Mouse (Mus musculus): Measurements from ENCODE around the gene Pvrig. TPM values are rescaled to one million over a fixed set of nuclear protein-coding genes. Genes with fewer than 3 reads are reported as not detected.
"Not testable (repeated sequence)": the region's sequence is repeated elsewhere in the genome, so short reads cannot be mapped to it uniquely, and the experiment has no call there.

Pvrig gene
- 0.26 TPM in 1 of 2 replicates, not detected in the other for polyA plus RNA-seq (2014; fragmentation: Nextera tagmentation; extraction: Ambion mirVana)

- Histone ChIP-seq H3K27ac (replicated peaks in 1 of 2; ENCODE audit: control insufficient read depth in 1 of 2, insufficient read depth in 1 of 2, low read depth in 2 of 2, low read length in 2 of 2) (no peak within 1 kb of the TSS), H3K27me3 (ENCODE audit: control insufficient read depth, insufficient read depth, low read length) (no peaks in the 10 kb centered on the region), H3K4me2 (ENCODE audit: low read length) (no peak within 1 kb of the TSS), H3K9ac (ENCODE audit: low read length) (no peak within 1 kb of the TSS), H3K4me3 (ENCODE audit: control insufficient read depth in 1 of 2, insufficient read depth in 1 of 2, low read depth in 1 of 2, low read length in 2 of 2) (no peak within 1 kb of the TSS), H3K4me1 (ENCODE audit: control insufficient read depth in 2 of 2, insufficient read depth in 2 of 2, low read length in 2 of 2) (no peaks in the 10 kb centered on the region), H3K36me3 (ENCODE audit: control insufficient read depth, insufficient read depth, low read length) (no peaks in the 10 kb centered on the region), H3K9me3 (ENCODE audit: control insufficient read depth, low read length) (no peaks in the 10 kb centered on the region)
- ATAC-seq (ENCODE audit: insufficient number of reproducible peaks, insufficient read depth, low FRiP score, low read depth), result no peak
- 71% methylated on average over 2 of the region's 2 CpGs for WGBS
Measured at GRCm38 (mm10) chr5:138341661-138342060, at the start of gene Pvrig. Gene Pvrig, plus strand, starts transcription at chr5:138341961.

GRCm38 (mm10) chr5:138294158-138294557 is 47.6 kb upstream of the Pvrig start:
- no peak overlapping the region for H3K27ac ChIP-seq (replicated peaks in 1 of 2; ENCODE audit: control insufficient read depth in 1 of 2, insufficient read depth in 1 of 2, low read depth in 2 of 2, low read length in 2 of 2)
- no peaks in the 10 kb centered on the region for H3K9me3 ChIP-seq (ENCODE audit: control insufficient read depth, low read length)
- no peak for ATAC-seq (ENCODE audit: insufficient number of reproducible peaks, insufficient read depth, low FRiP score, low read depth)
- no peak overlapping the region for H3K4me2 ChIP-seq (ENCODE audit: low read length)
- H3K27me3 ChIP-seq (ENCODE audit: control insufficient read depth, insufficient read depth, low read length), result no peaks in the 10 kb centered on the region
- no peaks in the 10 kb centered on the region for H3K36me3 ChIP-seq (ENCODE audit: control insufficient read depth, insufficient read depth, low read length)
- no peak overlapping the region for H3K4me3 ChIP-seq (ENCODE audit: control insufficient read depth in 1 of 2, insufficient read depth in 1 of 2, low read depth in 1 of 2, low read length in 2 of 2)
- H3K9ac ChIP-seq (ENCODE audit: low read length), result no peak overlapping the region
- H3K4me1 ChIP-seq (ENCODE audit: control insufficient read depth in 2 of 2, insufficient read depth in 2 of 2, low read length in 2 of 2), result no peaks in the 10 kb centered on the region

GRCm38 (mm10) chr5:138299613-138300012 is 42.1 kb upstream of the Pvrig start:
- ATAC-seq (ENCODE audit: insufficient number of reproducible peaks, insufficient read depth, low FRiP score, low read depth), result no peak
- Histone ChIP-seq H3K9me3 (ENCODE audit: control insufficient read depth, low read length) (no peaks in the 10 kb centered on the region), H3K27me3 (ENCODE audit: control insufficient read depth, insufficient read depth, low read length) (no peaks in the 10 kb centered on the region), H3K9ac (ENCODE audit: low read length) (no peak overlapping the region), H3K4me2 (ENCODE audit: low read length) (no peak overlapping the region), H3K4me1 (ENCODE audit: control insufficient read depth in 2 of 2, insufficient read depth in 2 of 2, low read length in 2 of 2) (no peaks in the 10 kb centered on the region), H3K27ac (replicated peaks in 1 of 2; ENCODE audit: control insufficient read depth in 1 of 2, insufficient read depth in 1 of 2, low read depth in 2 of 2, low read length in 2 of 2) (no peak overlapping the region), H3K4me3 (ENCODE audit: control insufficient read depth in 1 of 2, insufficient read depth in 1 of 2, low read depth in 1 of 2, low read length in 2 of 2) (no peak overlapping the region), H3K36me3 (ENCODE audit: control insufficient read depth, insufficient read depth, low read length) (no peaks in the 10 kb centered on the region)
- WGBS, result 73% methylated on average over 2 of the region's 2 CpGs

GRCm38 (mm10) chr5:138312795-138313194 is 29.0 kb upstream of the Pvrig start:
- no peak overlapping the region for H3K9ac ChIP-seq (ENCODE audit: low read length)
- no peak for ATAC-seq (ENCODE audit: insufficient number of reproducible peaks, insufficient read depth, low FRiP score, low read depth)
- 68% methylated on average over 3 of the region's 3 CpGs for WGBS

GRCm38 (mm10) chr5:138343216-138343615 is 1.5 kb downstream of the Pvrig start:
- Histone ChIP-seq H3K36me3 (ENCODE audit: control insufficient read depth, insufficient read depth, low read length) (no peaks in the 10 kb centered on the region), H3K9ac (ENCODE audit: low read length) (no peak overlapping the region), H3K4me1 (ENCODE audit: control insufficient read depth in 2 of 2, insufficient read depth in 2 of 2, low read length in 2 of 2) (no peaks in the 10 kb centered on the region), H3K27ac (replicated peaks in 1 of 2; ENCODE audit: control insufficient read depth in 1 of 2, insufficient read depth in 1 of 2, low read depth in 2 of 2, low read length in 2 of 2) (no peak overlapping the region), H3K4me3 (ENCODE audit: control insufficient read depth in 1 of 2, insufficient read depth in 1 of 2, low read depth in 1 of 2, low read length in 2 of 2) (no peak overlapping the region), H3K4me2 (ENCODE audit: low read length) (no peak overlapping the region), H3K27me3 (ENCODE audit: control insufficient read depth, insufficient read depth, low read length) (no peaks in the 10 kb centered on the region), H3K9me3 (ENCODE audit: control insufficient read depth, low read length) (no peaks in the 10 kb centered on the region)
- 87% methylated on average over 3 of the region's 3 CpGs for WGBS
- ATAC-seq (ENCODE audit: insufficient number of reproducible peaks, insufficient read depth, low FRiP score, low read depth), result no peak

More at GRCm38 (mm10) chr5:138312795-138313194, 29.0 kb upstream of the Pvrig start:
- no peak overlapping the region for H3K27ac ChIP-seq (replicated peaks in 1 of 2; ENCODE audit: control insufficient read depth in 1 of 2, insufficient read depth in 1 of 2, low read depth in 2 of 2, low read length in 2 of 2)
- H3K4me2 ChIP-seq (ENCODE audit: low read length), result no peak overlapping the region
- H3K9me3 ChIP-seq (ENCODE audit: control insufficient read depth, low read length), result no peaks in the 10 kb centered on the region
- no peak overlapping the region for H3K4me3 ChIP-seq (ENCODE audit: control insufficient read depth in 1 of 2, insufficient read depth in 1 of 2, low read depth in 1 of 2, low read length in 2 of 2)
- H3K36me3 ChIP-seq (ENCODE audit: control insufficient read depth, insufficient read depth, low read length), result no peaks in the 10 kb centered on the region
- H3K27me3 ChIP-seq (ENCODE audit: control insufficient read depth, insufficient read depth, low read length), result no peaks in the 10 kb centered on the region
- no peaks in the 10 kb centered on the region for H3K4me1 ChIP-seq (ENCODE audit: control insufficient read depth in 2 of 2, insufficient read depth in 2 of 2, low read length in 2 of 2)

DNA sequence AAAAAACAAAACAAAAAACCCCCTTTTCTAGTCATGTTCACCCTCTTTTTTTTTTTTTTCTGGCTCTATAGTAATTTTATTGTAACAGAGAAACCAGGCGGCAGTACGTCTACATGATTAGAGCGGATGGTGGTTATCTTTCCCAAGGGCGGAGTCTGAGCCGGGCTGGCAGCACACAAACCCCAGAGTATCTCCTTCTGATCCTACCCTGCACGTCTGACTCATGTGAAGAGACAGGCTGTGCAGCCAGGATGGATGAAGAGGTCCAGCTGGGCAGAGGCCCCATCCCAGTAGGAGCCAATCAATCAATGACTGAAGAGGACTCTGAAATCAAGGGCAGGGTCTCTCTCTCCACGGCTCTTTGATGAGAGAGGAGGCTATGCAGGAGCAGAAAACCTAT is 21.4 kb downstream of the Pvrig start:
- not testable (repeated sequence) for H3K36me3 ChIP-seq (ENCODE audit: control insufficient read depth, insufficient read depth, low read length); H3K27me3 ChIP-seq (ENCODE audit: control insufficient read depth, insufficient read depth, low read length); H3K9me3 ChIP-seq (ENCODE audit: control insufficient read depth, low read length); H3K4me2 ChIP-seq (ENCODE audit: low read length); H3K4me3 ChIP-seq (ENCODE audit: control insufficient read depth in 1 of 2, insufficient read depth in 1 of 2, low read depth in 1 of 2, low read length in 2 of 2); H3K4me1 ChIP-seq (ENCODE audit: control insufficient read depth in 2 of 2, insufficient read depth in 2 of 2, low read length in 2 of 2); ATAC-seq (ENCODE audit: insufficient number of reproducible peaks, insufficient read depth, low FRiP score, low read depth); H3K27ac ChIP-seq (replicated peaks in 1 of 2; ENCODE audit: control insufficient read depth in 1 of 2, insufficient read depth in 1 of 2, low read depth in 2 of 2, low read length in 2 of 2); H3K9ac ChIP-seq (ENCODE audit: low read length)
- 54% methylated on average over 6 of the region's 7 CpGs for WGBS

GRCm38 (mm10) chr5:138365347-138365746 is 23.6 kb downstream of the Pvrig start:
- H3K27me3 ChIP-seq (ENCODE audit: control insufficient read depth, insufficient read depth, low read length); H3K4me2 ChIP-seq (ENCODE audit: low read length); H3K4me3 ChIP-seq (ENCODE audit: control insufficient read depth in 1 of 2, insufficient read depth in 1 of 2, low read depth in 1 of 2, low read length in 2 of 2); H3K9me3 ChIP-seq (ENCODE audit: control insufficient read depth, low read length); H3K36me3 ChIP-seq (ENCODE audit: control insufficient read depth, insufficient read depth, low read length); ATAC-seq (ENCODE audit: insufficient number of reproducible peaks, insufficient read depth, low FRiP score, low read depth); H3K4me1 ChIP-seq (ENCODE audit: control insufficient read depth in 2 of 2, insufficient read depth in 2 of 2, low read length in 2 of 2); H3K9ac ChIP-seq (ENCODE audit: low read length); H3K27ac ChIP-seq (replicated peaks in 1 of 2; ENCODE audit: control insufficient read depth in 1 of 2, insufficient read depth in 1 of 2, low read depth in 2 of 2, low read length in 2 of 2): not testable (repeated sequence)
- 86% methylated on average over 9 of the region's 10 CpGs for WGBS

Data from heart, embryonic 14.5 days (tissue).